ENCODE assay signal across 8 mouse cellular contexts in the genomic region with DNA sequence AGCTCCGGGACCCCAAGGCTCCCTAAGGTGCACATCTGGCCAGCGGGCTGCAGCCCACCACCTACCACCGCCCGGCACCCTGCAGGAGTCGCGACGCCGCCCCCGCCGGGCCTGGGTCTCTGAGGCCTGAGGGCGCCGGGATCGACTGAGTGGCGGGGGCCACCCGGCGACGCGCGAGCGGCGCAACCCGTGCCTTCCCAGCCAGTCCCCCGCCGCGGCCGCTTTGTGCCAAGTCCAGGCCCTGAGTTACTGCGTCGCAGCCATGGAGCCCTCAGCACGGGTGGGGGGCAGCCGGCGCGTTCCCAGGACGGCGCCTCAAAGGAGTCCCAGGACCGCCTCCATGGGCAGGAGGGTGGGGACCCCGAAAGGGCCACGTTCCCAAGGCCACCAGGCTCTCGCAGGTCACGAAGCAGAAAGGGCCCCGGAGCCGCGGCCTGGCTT. TPM values are rescaled to one million over a fixed set of nuclear protein-coding genes. Genes with fewer than 3 reads are reported as not detected.
DNase-seq lines count a peak whose midpoint lies in the region; ATAC-seq lines count a peak whose summit lies in the region.

No protein-coding gene starts in this region.

- peaks cover 77% of the 10 kb centered on the region for H3K4me1 ChIP-seq in hindbrain, embryonic 13.5 days (replicated peaks)
- H3K4me1 ChIP-seq in midbrain, embryonic 15.5 days: peaks cover 46% of the 10 kb centered on the region

- H3K9ac ChIP-seq in hindbrain, embryonic 13.5 days: peak overlapping the region; percentile 77
- peak overlapping the region; percentile 47 for H3K9ac ChIP-seq in midbrain, embryonic 15.5 days

- 4% methylated on average over 41 of the region's 42 CpGs for WGBS in hindbrain, embryonic 13.5 days
- WGBS in midbrain, embryonic 15.5 days: 2% methylated on average over 42 of the region's 42 CpGs

- 0 out of 2 replicates have a peak, but pooled peaks cover 3% of the 10 kb centered on the region for H3K36me3 ChIP-seq in hindbrain, embryonic 13.5 days
- H3K36me3 ChIP-seq in midbrain, embryonic 15.5 days (replicated peaks): no peaks in the 10 kb centered on the region

- H3K4me2 ChIP-seq in hindbrain, embryonic 13.5 days: peak overlapping the region; percentile 71
- peak overlapping the region; percentile 77 for H3K4me2 ChIP-seq in midbrain, embryonic 15.5 days

- intact Hi-C loops in left cerebral cortex, postnatal 25 days (cut with DNase I): no loop called here

- H3K27ac ChIP-seq in hindbrain, embryonic 13.5 days: peak overlapping the region; percentile 44
- H3K27ac ChIP-seq in midbrain, embryonic 15.5 days: no peak overlapping the region

- no peaks in the 10 kb centered on the region for H3K9me3 ChIP-seq in hindbrain, embryonic 13.5 days
- no peaks in the 10 kb centered on the region for H3K9me3 ChIP-seq in midbrain, embryonic 15.5 days

- ATAC-seq in hindbrain, embryonic 13.5 days (ENCODE audit: low FRiP score): peak; percentile 40
- ATAC-seq in midbrain, embryonic 15.5 days (replicated peaks): peak; percentile 46

- peak; percentile 24 for DNase-seq in embryo, embryonic 10 days (ENCODE audit: low spot score)
- no peak for DNase-seq in embryo, embryonic 9.5 days (ENCODE audit: extremely low spot score)
- peak; percentile 39 for DNase-seq in right cerebral cortex, postnatal 14 days
- no peak for DNase-seq in right cerebral cortex, postnatal 25 days
- no peak for DNase-seq in layer of hippocampus, postnatal 36 days
- DNase-seq in left cerebral cortex, postnatal 25 days (ENCODE audit: low spot score in 2 of 2): no peak

- H3K27me3 ChIP-seq in hindbrain, embryonic 13.5 days: no peaks in the 10 kb centered on the region
- no peaks in the 10 kb centered on the region for H3K27me3 ChIP-seq in midbrain, embryonic 15.5 days (replicated peaks)

- H3K4me3 ChIP-seq in hindbrain, embryonic 13.5 days: peak overlapping the region; percentile 43
- H3K4me3 ChIP-seq in midbrain, embryonic 15.5 days: peak overlapping the region; percentile 40

RNA-seq across cellular contexts. Expression of gene Zfp423, which starts 15.7 kb away (rescaled TPM):
- 39.6 and 39.9 TPM in 2 replicates for polyA plus RNA-seq in hindbrain, embryonic 13.5 days (2015; fragmentation: Nextera tagmentation; extraction: Ambion mirVana)
- polyA plus RNA-seq in midbrain, embryonic 15.5 days (2015; fragmentation: Nextera tagmentation; extraction: Ambion mirVana): 35.1 and 35.7 TPM in 2 replicates
- 10 to 100 TPM; 32.0 to 32.5 TPM for total RNA-seq in layer of hippocampus, postnatal 36 days (2021)
- total RNA-seq in left cerebral cortex, postnatal 25 days (2021): 10 to 100 TPM; 25.3 TPM

Comparison
In these comparisons a context has a peak if more than half of its experiments do, and no peak if none do; other contexts are left out.
1. DNase-seq: peak in embryo, embryonic 10 days (single experiment) and right cerebral cortex, postnatal 14 days (single experiment); none in embryo, embryonic 9.5 days (single experiment), right cerebral cortex, postnatal 25 days (single experiment), layer of hippocampus, postnatal 36 days (0 of 2) and left cerebral cortex, postnatal 25 days (0 of 2).